Mouse (Mus musculus) fibroblast of lung, adult 2 months (primary cell): ENCODE results near the gene Sv2a.
A peak's percentile ranks its signal among the peaks of the same experiment; 100 is the strongest.
"Not testable (repeated sequence)": the region's sequence is repeated elsewhere in the genome, so short reads cannot be mapped to it uniquely, and the experiment has no call there.

Experiments
- DNase-seq: peaks from one replicate; pipeline ENCODE4 v3.0.0-alpha.2; 2011; ENCODE audit warnings: low read depth

Sv2a gene

DNA sequence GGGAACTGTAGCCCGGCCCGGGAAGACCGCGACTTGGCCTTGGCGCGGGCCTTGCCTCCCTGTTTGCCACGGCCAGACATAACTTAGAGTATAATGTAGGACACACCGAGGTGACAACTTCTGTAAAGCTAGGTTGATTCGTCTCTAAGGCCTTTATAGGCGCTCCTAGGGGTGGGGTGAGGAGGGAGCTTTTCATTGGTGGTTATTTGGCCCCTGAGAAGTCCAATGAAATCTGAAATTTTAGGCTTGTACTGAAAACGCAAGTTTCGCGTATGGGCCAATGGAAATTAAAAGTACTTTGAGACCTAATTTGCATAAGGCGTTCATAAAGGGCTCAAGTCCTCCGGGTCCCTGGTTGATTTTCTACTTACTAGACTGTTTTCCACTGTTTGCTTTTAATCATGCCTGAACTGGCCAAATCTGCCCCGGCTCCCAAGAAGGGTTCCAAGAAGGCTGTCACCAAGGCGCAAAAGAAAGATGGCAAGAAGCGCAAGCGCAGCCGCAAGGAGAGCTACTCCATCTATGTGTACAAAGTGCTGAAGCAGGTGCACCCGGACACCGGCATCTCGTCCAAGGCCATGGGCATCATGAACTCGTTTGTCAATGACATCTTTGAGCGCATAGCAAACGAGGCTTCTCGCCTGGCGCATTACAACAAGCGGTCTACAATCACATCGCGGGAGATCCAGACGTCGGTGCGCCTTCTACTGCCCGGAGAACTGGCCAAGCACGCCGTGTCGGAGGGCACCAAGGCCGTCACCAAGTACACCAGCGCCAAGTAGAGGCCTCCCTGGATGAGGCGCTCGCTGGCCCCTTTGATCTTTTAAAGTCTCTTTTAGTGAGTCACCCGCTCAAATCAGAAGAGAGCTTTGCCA lies 40.1 kb downstream of the Sv2a start, which contains the start of the genes Hist2h2ac and Hist2h2be:
TSS of gene Hist2h2ac (minus strand) at position 116 of the 875 bp plus-strand sequence.
TSS of gene Hist2h2be (plus strand) at position 355 of the 875 bp plus-strand sequence.
- peak; percentile 85 for DNase-seq

DNA sequence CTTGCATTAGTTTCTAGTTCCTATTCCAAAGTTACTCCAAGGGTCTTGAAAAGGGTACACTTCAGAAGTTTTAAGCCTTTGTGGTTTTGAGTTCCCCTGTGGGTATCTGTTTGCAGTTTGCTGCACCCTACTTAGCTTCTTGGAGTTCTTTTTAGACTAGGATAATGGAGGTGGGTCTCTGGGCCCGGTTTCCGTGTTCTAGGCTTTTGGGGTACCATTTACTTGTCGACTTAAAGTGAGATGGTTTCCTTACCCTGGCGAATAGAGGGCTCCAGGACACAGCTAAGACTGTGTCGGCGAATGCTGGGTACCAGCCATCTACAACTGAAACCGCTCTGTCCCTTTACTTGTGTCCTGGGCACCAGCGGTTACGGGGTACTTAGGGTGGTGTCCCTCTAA lies 40.7 kb downstream of the Sv2a start:
- DNase-seq, result no peak

DNA sequence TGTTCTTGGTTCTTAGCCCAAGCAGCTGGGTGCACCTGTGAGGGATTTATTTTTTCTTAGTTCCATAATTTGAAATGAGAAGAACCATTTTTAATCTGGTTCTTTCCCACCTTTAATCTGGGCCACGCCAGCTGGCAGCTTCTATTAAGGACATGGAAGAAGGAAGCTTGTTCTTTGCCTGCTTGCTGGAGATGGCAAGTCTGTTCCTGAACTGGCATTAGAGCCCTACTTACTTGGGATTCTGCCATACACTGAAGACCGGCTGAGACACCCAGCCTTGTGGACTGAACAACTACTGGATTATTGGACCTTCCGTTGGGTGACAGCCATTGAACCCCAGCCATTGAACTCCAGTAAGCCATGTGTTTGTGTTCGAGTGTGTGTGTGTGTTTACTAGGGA lies 41.8 kb downstream of the Sv2a start:
- DNase-seq, result no peak

DNA sequence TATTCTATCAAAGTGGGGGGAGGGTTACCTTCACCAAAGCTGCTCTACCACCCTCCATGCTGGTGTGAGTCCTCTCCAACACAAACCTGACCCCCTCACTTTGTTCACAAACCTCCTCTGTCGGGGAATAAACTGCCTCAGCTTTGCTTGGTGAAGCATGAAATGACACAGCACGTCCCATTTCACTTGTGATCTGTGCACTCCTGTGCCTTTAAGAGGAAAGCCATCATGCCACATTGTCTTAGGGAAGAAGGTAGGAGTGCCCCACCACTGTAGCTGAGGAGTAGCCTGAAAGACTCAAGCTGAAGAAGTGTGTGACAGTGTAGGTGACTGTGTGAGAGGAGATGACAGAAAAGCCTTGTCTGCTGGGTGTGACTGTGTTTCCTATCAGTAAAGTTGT lies 44.5 kb downstream of the Sv2a start:
- DNase-seq, result no peak

DNA sequence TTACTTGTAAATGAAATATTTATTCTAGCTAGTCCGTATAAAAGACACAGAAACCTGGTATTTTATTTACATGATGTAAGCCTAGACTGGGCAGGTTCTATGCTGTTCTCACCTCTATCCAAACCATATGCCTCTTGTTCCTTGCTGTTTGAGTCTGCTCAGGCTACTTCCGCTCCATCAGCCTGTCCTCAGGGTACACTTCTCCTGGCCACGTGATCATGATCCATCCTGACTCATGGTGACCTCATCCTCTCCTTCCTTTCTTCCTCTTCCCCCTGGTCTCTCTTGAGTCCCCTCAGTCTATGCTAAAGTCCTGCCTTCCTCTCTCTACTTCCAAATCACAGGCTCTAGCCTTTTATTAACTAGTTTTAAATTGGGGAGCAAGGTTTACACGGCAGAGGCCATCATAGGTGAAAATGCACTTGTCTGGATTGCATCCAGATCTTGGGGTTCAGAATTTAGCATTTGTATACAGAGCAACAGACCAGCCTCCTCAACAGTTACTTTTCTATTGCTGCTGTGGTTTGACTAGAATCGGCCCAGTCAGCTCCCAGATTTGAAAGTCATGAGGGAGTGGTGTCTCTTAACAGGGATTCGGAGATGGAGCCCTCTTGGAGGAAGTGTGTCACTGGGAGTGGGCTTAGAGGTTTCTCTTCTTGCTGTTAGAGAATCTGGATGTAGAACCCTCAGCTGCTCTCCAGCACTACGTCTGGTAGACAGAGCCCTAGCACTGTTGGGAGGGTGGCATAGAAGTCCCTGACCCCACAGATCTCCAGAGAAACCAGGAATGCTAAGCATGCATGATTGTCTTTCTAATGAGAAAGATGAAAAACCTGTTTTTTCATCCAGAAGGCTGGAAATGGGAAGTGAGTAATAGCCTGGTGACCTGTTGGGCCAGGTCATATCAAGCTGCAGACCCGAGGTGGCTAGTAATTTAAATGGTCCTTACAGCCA lies 46.0 kb downstream of the Sv2a start:
- peak; percentile 23 for DNase-seq

DNA sequence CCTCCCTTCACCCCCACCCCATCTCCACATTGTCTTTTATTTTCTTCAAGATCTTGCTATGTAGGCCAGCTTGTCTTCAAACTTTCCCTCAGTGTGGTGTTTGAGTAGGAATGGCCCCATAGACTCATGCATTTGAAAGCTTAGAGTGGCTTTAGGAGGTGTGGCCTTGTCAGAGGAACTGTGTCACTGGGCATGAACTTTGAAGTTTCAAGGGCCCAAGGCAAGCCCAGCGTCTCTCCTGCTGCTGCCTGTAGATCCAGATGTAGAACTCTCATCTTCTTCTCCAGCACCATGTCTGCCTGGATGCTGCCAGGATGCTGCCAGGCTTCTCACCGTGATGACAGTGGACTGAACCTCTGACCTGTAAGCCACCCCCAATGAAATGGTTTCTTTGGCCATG lies 47.9 kb downstream of the Sv2a start:
- no peak for DNase-seq

DNA sequence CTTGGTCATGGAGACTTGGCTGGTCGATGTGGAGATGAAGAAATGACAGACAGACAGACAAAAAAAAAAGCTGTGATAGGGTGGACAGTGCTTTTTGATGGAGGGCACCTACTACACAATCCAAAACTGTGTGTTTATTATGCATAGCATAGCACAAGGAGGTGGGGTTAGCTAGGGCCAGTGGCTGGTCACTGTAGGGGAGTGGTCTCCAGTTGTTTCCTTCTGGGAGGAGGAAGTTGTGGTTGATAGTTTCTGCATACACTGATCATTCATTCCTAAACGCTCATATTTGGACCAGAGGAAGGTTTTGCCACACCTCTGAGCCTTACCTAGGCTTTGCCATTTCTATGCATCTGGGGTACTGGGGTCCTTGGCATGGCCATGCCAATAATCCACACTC lies 49.5 kb downstream of the Sv2a start:
- no peak for DNase-seq

DNA sequence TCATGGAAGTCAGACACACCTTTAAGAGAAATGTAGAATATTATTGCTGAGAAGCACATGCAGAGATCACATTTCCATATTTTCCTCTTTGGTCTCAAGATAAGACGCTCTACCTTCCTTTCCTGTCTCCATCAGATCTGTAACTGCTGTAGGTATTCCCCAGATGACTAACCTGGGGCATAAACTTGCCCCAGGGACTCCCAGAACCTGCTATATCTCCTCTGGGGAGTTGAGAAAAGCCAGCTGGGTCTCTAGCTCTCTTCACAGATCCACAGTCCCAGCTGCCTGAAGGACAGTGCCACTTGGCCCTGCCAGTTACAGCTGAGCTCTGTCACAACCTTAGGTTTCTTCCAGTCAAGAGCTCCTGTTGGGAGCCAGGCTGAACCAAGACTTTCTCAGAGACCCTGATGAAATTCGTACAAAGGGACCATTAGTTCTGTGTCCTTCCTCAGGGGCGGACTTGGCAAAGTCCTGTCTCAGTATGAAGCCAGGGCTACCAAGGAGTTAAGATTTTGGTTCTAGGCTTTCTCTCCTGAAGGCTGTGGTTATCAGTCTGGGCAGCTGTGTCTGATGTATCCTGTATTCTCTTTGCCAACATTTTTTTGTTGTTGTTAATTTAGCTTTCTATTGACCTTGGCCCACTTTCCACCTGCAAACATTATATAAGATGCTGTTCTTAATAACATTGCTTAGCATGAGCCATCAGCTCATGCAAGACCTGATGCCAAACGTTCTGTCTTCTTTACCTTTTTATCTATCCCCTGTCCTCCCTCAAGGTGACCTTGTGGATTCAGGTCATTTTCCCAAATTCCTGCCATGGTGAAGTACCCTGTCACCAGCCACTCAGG lies 50.2 kb downstream of the Sv2a start:
- no peak for DNase-seq

DNA sequence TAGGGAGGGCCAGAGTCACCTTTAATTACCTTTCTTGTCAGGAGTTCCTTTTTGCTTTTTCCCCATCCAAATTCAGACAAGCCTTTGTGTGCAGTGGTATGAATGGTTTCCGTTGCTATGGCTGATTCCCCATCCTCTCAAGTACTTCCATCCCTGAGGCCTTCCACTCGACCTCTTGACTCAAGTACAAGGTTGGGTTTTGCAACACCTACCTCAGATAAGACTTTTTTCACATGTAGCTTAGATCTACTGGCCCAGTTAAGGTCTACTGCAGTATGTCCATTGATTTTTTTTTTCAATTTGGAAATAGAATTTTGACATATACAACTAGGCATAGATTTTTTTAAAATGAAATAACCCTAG lies 50.8 kb downstream of the Sv2a start:
- DNase-seq, result no peak

DNA sequence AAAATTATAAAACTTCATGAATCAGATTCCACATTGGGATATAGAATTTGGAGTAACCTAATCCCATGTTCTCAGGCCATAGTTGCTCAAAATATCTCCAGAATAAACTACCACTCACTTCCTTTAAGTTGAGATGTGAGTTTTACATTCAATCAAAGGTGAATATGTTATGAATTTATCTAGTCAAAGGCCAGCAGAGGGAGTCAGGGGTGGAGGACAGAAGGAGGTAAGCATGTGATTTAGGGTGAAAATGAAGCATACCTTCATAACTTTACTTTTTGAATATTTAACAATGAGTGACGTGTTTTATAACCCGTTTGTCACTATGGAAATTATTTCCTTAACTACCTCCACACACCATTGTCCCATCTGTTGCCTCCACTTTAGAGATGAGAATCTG lies 54.0 kb downstream of the Sv2a start:
- DNase-seq, result no peak

DNA sequence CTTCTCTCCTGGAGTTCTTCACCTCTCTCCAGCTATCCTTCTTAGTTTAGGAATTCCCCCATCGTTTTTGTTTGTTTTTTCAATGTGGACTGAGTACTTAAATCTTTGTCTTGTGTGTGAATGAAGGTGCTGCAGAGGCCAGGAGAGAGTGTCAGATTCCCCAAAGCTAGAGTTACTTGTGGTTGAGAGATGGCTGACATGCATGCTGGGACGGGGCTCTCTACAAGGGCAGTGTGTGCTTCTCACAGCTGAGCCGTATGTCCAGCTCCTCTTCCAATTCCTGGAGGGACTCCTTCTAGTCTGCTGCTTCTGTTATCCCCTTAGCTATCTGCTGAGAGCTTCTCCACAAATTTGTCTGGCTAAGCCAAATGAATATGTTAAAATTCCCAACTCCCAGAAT lies 54.9 kb downstream of the Sv2a start:
- no peak for DNase-seq

DNA sequence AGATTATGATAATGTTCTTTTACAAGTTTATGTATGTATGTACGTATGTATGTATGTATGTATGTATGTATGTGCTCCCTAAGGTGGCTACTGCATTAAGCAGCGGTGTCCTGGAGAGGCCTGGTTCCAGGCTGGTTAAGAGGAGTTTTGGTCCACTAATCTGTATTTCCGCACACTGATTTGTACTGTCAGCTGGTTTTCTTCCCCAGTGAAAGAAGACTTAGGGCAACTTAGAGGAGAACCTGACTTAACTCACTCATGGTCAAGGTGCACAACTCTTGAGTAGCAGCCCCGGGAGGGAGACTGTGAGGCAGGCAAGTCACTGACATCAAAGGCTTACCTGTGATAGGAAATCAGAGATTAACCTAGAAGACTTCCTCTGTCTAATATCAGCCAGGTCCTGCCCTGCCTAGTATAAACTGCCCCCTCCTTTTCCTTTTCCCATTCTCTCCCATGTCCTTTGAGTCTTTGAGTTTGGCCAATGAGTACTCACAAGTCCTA lies 55.9 kb downstream of the Sv2a start:
- no peak for DNase-seq

DNA sequence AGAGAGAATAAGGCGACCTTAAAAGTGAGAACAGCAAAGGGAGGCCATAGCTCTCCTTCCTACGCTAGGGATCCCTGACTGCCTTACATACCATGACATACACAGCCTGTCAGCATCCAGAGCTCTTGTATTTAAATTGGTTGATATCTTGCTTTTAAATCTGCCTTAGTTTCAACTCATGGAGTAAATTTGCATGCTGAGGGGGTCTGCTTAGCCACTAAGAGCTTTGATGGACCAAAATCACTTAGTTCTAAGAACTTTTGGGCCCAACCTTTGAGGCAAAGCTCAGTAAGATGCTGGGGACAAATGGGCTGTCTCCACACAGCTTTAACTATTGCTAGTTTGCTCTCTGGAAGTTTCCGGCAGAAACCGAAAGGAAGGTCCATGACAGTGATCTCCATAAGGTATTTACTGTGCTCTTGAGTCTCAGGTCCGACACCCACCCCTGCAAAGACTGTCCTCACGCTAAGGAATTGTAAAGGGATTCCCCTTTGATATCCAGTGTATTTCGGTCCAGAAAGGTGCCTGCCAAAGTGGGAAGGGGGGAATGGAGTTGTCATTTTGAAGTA lies 56.5 kb downstream of the Sv2a start:
- DNase-seq, result no peak

DNA sequence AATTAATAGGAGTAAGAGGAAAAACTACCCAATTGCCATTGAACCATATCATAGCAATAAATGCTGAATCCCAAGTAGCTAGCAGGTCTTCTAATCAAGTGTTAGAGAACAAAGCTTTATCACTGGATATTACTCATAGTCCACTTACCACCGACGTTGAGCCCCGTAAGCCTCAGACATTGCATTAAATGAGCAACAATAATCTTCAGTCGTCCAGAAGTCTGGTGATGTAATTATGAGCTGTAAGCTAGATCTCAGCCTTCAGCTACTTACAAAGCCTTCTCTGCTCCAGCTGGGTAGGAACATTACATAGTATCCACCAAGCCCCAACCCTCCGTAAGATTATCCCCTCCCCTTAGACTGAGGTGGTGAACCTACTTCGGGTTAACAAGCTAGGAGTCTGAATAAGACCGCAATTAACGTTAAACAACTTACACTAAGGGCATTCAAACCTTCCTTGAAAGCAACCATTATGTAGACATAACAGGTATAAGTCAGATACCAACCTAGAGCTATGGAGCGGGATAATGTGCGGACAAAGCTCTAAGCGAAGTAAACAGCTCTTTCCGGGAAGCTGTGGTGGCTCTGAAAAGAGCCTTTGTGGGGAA lies 57.1 kb downstream of the Sv2a start:
- no peak for DNase-seq

DNA sequence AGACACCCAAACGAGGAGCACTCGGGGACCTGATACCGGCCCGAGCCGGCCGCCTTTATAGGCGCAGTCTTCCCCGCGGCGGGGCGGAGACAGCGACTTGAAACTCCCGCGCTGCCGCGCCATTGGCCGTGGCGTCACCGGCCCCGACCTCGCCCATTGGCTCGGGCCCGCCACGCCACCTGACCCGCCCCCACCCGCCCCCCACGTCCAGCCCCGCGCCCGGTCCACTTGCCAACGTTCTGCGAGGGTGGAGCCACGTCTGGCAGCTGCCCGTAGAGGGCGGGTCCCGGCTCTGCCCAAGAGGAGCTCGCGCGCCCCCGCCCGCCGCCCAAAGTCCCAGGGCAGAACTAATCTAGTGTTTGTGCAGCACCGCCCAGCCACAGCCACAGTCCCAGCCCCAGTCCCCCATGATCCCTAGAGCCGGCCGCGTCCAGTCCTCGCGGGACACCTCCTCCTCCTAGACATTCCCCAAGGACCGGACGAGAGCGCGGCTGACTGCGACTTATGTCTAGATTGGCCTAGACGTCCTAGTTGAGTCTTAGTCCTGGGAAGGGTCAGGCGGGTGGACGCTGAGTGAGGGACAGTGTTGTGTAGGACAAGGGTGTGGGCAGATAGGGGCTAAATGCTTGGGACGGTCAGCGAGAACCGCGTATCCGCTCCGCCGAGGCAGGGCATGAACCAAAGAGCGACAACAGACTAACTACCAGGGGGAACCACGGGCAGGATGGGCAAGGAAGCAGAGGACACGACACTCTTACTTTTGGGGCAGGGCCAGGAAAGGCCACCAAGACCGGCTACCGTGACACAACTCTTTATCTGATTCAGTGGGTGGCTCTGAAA lies 58.2 kb downstream of the Sv2a start, which contains the start of gene Hist2h3c2:
TSS of gene Hist2h3c2 (minus strand) at position 174 of the 840 bp plus-strand sequence.
- DNase-seq, result not testable (repeated sequence)

DNA sequence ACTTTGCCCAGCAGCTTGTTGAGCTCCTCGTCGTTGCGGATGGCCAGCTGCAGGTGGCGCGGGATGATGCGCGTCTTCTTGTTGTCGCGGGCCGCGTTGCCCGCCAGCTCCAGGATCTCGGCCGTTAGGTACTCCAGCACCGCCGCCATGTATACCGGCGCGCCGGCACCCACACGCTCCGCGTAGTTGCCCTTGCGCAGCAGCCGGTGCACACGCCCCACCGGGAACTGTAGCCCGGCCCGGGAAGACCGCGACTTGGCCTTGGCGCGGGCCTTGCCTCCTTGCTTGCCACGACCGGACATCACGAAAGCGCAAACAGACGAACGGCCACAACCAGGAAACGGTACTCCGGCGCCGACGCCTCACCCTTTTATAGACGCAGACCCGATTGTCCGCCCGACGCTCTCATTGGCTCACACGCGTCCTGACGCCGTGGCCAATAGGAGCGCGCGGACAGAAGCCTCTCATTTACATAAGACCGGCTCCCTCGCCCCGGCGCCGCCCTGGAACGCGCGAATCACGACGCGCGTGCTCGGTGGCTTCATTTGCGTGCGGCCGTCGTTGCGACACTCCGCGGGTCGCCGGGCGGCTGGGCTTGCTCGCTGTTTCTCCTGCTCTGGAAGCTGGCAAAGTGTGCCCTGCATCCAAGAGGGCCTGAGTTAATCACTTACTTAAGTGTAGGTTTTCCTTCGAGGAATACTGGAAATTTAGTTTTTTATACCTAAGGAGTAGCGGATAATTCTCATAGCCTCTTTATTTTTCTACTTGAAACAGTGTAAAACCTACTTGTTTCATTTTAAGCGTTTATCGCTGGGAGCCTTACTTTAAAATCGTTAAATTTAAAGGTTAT lies 59.2 kb downstream of the Sv2a start, which contains the start of gene Hist2h2aa2:
TSS of gene Hist2h2aa2 (minus strand) at position 328 of the 850 bp plus-strand sequence.
- DNase-seq, result peak; percentile 55

DNA sequence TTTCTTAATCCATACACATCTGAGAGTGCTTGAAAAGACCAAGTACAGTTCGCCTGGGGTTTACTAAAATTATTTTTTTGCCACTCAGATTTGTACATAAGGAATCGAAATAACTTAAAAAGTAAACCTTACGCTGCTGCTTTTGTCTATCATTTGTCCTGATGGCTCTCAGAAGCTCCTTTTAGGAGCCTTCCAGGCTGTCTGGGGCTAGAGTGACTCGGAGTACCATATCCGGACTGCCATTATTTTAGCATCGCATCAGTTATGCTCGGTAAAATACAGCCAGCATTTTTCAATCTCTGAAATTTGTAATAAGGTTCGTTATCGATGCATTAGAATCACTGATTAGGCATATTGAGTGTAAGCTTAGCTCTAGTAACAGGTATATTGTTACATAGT lies 59.8 kb downstream of the Sv2a start:
- no peak for DNase-seq

DNA sequence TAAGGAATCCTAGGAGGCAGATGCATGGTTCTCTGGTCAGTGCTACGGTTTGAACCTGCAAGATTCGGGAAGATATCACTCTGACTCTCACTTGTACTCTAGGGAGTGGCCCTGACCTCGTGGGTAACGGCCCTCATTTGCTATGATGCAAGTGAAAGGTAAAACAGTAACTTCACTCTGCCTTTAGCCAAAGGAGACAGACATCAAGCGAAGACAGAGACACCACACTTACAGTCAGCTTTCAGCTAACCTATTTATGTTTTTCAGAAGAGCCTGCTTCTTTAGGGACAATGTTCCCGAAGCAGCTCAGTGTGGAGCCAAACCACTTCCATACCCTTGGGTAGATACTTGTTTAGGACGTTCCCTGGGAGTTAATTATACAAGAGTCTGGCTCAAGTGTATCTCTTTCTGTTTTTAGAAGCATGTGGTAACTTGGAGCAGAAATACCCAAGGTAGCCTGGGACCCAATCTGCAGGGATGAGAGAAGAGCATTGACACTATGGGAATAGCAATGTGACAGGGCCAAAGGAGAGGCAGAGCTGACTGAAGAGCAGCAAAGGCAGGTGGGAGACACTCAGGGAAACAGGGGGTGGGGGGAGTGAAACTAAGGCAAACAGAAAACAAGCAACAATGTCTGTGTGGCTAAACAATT lies 63.1 kb downstream of the Sv2a start:
- no peak for DNase-seq
